Mouse (Mus musculus) retina, postnatal 1 day (tissue): ENCODE data around the gene Pask.
"Not testable (repeated sequence)": the region's sequence is repeated elsewhere in the genome, so short reads cannot be mapped to it uniquely, and the experiment has no call there.

Source experiments
- DNase-seq: peaks from one replicate; pipeline ENCODE4 v3.0.0-alpha.2; 2012

Pask gene

GRCm38 (mm10) chr1:93342648-93343503 is at the start of gene Pask, which contains the start of gene Ppp1r7:
Gene Pask (minus strand): TSS chr1:93343482.
Gene Ppp1r7 (plus strand): TSS chr1:93342854.
- peak; percentile 99 for DNase-seq

GRCm38 (mm10) chr1:93388906-93389305 is 45.6 kb upstream of the Pask start:
- DNase-seq = peak; percentile 8

GRCm38 (mm10) chr1:93387198-93387597 is 43.9 kb upstream of the Pask start:
- DNase-seq = no peak

- no peak for DNase-seq
These were observed 35.8 kb upstream of the Pask start for GRCm38 (mm10) chr1:93379117-93379516.

- no peak for DNase-seq
These were observed 34.0 kb upstream of the Pask start for GRCm38 (mm10) chr1:93377307-93377706.

- no peak for DNase-seq
These were observed 30.4 kb upstream of the Pask start, which contains the start of gene Ano7 for GRCm38 (mm10) chr1:93373665-93374064. Gene Ano7 (plus strand): TSS chr1:93373930.

- DNase-seq = no peak
These were observed 22.4 kb upstream of the Pask start for GRCm38 (mm10) chr1:93365641-93366040.

- DNase-seq = no peak
These were observed 19.4 kb upstream of the Pask start for GRCm38 (mm10) chr1:93362661-93363060.

- DNase-seq = no peak
These were observed 9.4 kb upstream of the Pask start for GRCm38 (mm10) chr1:93352724-93353123.

- no peak for DNase-seq
These were observed 6.4 kb upstream of the Pask start for GRCm38 (mm10) chr1:93349701-93350100.

- DNase-seq = no peak
These were observed 3.9 kb upstream of the Pask start for GRCm38 (mm10) chr1:93347176-93347575.

GRCm38 (mm10) chr1:93343504-93344047 is 294 bp upstream of the Pask start:
- peak; percentile 99 for DNase-seq

- DNase-seq = no peak
These were observed 8.7 kb downstream of the Pask start for GRCm38 (mm10) chr1:93334621-93335020.

- no peak for DNase-seq
These were observed 16.8 kb downstream of the Pask start for GRCm38 (mm10) chr1:93326446-93326845.

- no peak for DNase-seq
These were observed 19.3 kb downstream of the Pask start for GRCm38 (mm10) chr1:93323973-93324372.

- DNase-seq = peak; percentile 92
These were observed 37.5 kb downstream of the Pask start, which contains the start of gene Mterf4 for GRCm38 (mm10) chr1:93305581-93306337. Gene Mterf4 (minus strand): TSS chr1:93305915.

GRCm38 (mm10) chr1:93300578-93300977 is 42.7 kb downstream of the Pask start:
- peak; percentile 12 for DNase-seq

GRCm38 (mm10) chr1:93299791-93300190 is 43.5 kb downstream of the Pask start:
- DNase-seq = no peak

GRCm38 (mm10) chr1:93294491-93294890 is 48.8 kb downstream of the Pask start:
- DNase-seq = not testable (repeated sequence)

GRCm38 (mm10) chr1:93292006-93292405 is 51.3 kb downstream of the Pask start:
- DNase-seq = no peak

GRCm38 (mm10) chr1:93291591-93291990 is 51.7 kb downstream of the Pask start:
- no peak for DNase-seq

- DNase-seq = no peak
These were observed 52.3 kb downstream of the Pask start for GRCm38 (mm10) chr1:93290956-93291355.

GRCm38 (mm10) chr1:93289678-93290214 is 53.5 kb downstream of the Pask start:
- no peak for DNase-seq
